Mouse (Mus musculus): ENCODE results near the gene Wars2. TPM values are rescaled to one million over a fixed set of nuclear protein-coding genes. Genes with fewer than 3 reads are reported as not detected.

Wars2 gene
- polyA plus RNA-seq, 1 experiment from 2014 or later = 7.9 TPM

DNA sequence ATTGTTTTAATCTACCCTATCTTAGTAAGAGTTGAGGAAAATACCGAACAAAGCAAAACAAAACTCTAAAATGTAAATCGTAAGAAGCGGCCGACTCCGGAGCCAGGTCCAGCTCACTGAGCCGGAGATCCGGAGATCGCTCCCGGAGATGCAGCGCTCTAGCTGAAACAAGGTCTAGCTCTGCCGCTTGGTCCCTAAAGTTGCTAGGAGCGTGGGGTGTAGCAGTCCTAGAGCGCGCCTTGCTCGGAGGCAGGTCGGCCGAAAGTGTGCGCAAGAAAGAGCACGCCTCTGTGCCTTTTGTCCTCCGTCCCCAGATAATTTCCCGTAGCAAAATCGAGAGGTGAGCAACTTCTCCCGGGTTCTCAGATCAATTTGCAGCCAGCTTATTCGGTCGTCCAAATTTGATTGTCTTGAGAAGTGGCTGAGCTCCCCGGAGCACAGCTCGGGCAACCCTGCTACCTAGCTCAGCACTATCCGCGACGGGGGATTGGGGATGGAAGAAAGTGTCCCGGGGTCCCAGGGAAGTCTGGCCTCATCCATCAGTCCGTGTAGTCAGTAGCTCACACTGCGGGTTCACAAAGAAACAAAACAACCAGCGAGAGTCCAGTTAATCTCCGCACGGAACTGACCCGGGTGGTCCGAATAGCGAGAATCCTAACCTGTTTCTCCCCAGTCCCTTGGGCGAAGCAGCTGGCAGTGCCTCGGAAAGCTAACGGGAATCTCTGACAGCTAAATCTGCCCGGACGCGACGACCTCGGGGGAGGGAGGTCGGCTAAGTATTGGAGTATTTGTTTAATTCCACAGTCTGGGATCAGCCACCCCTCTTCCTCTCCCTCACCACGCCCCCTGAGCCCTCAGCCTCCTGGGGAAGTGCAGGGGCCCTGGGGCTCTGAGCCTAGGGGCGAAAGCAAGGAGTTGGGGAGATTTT, 100.2 kb downstream of the Wars2 start:
- Histone ChIP-seq H3K9ac (no peak overlapping the region), H3K4me2 (peak overlapping the region; percentile 17; the same call in 1 of the 2 replicates), H3K9me3 (no peaks in the 10 kb centered on the region), H3K27me3 (replicated peaks) (peaks cover 92% of the 10 kb centered on the region), H3K4me1 (peaks cover 3% of the 10 kb centered on the region), H3K36me3 (no peaks in the 10 kb centered on the region), H3K4me3 (replicated peaks) (no peak overlapping the region), H3K27ac (no peak overlapping the region)
- no peak for ATAC-seq (ENCODE audit: insufficient read depth, low FRiP score, low read depth)
- WGBS = under 1% methylated on average over 49 of the region's 50 CpGs

GRCm38 (mm10) chr3:99242481-99242880, 101.6 kb downstream of the Wars2 start:
- WGBS = 6% methylated on average over 8 of the region's 8 CpGs
- peaks cover 94% of the 10 kb centered on the region for H3K27me3 ChIP-seq (replicated peaks)
- no peak overlapping the region for H3K4me3 ChIP-seq (replicated peaks)

DNA sequence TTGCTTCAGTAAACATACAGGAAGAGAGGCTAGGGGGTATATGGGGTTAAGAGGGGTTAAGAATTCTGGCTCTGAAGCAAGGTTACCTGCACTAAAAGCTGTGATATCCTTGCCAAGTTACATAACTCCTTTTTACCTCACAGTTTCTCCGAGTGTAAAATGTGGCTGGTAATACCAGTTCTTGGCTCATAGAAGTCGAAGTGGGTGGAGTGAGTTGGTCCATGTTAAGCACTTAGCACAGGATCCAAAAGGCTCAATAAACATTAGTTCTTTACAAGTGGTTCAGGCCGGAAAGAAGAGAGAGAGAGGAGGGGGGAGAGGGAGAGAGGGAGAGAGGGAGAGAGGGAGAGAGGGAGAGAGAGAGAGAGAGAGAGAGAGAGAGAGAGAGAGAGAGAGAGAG, 104.5 kb downstream of the Wars2 start:
- H3K9ac ChIP-seq = no peak overlapping the region
- ATAC-seq (ENCODE audit: insufficient read depth, low FRiP score, low read depth) = no peak
- no peak overlapping the region for H3K4me3 ChIP-seq (replicated peaks)
- WGBS = 15% methylated on average over 3 of the region's 3 CpGs
- H3K4me1 ChIP-seq = peaks cover 3% of the 10 kb centered on the region
- H3K36me3 ChIP-seq = no peaks in the 10 kb centered on the region
- no peak overlapping the region for H3K4me2 ChIP-seq
- H3K9me3 ChIP-seq = no peaks in the 10 kb centered on the region
- H3K27ac ChIP-seq = no peak overlapping the region
- peaks cover 96% of the 10 kb centered on the region for H3K27me3 ChIP-seq (replicated peaks)

More at GRCm38 (mm10) chr3:99242481-99242880, 101.6 kb downstream of the Wars2 start:
- Histone ChIP-seq H3K4me2 (no peak overlapping the region), H3K36me3 (no peaks in the 10 kb centered on the region), H3K4me1 (peaks cover 3% of the 10 kb centered on the region), H3K27ac (no peak overlapping the region), H3K9me3 (no peaks in the 10 kb centered on the region), H3K9ac (no peak overlapping the region)
- ATAC-seq (ENCODE audit: insufficient read depth, low FRiP score, low read depth) = no peak

DNA sequence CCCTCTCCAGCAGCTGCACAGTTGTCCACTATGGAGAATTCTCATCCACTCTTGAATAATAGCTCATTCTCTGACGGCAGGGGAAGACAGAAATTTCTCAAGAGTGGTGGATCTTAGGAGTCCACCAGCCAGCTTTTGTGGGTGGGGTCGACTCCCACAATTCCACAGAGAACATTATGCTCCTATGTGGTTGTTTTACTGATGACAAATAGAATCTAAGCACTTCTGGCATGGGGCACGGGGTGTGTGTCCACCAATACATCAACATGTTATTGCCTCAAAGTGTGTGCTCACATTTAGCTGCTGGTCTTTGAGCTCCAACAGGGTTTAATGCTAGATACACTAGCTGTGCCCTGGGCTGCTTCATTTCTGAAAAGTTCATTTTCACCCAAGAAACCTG, 105.8 kb downstream of the Wars2 start:
- H3K36me3 ChIP-seq = no peaks in the 10 kb centered on the region
- no peak for ATAC-seq (ENCODE audit: insufficient read depth, low FRiP score, low read depth)
- H3K27me3 ChIP-seq (replicated peaks) = peaks cover 96% of the 10 kb centered on the region
- H3K4me3 ChIP-seq (replicated peaks) = no peak overlapping the region
- WGBS = 37% methylated on average over 3 of the region's 3 CpGs
- no peak overlapping the region for H3K27ac ChIP-seq
- no peaks in the 10 kb centered on the region for H3K4me1 ChIP-seq
- H3K9me3 ChIP-seq = no peaks in the 10 kb centered on the region
- H3K9ac ChIP-seq = no peak overlapping the region
- no peak overlapping the region for H3K4me2 ChIP-seq

GRCm38 (mm10) chr3:99247586-99247985, 106.7 kb downstream of the Wars2 start:
- Histone ChIP-seq H3K36me3 (no peaks in the 10 kb centered on the region), H3K9ac (no peak overlapping the region), H3K9me3 (no peaks in the 10 kb centered on the region), H3K4me2 (no peak overlapping the region), H3K27ac (no peak overlapping the region), H3K27me3 (replicated peaks) (peaks cover 97% of the 10 kb centered on the region), H3K4me3 (replicated peaks) (no peak overlapping the region), H3K4me1 (no peaks in the 10 kb centered on the region)
- ATAC-seq (ENCODE audit: insufficient read depth, low FRiP score, low read depth) = no peak
- WGBS = 3% methylated on average over 4 of the region's 4 CpGs

- peaks cover 97% of the 10 kb centered on the region for H3K27me3 ChIP-seq (replicated peaks)
- H3K4me1 ChIP-seq = 0 out of 2 replicates have a peak, but pooled peaks cover 3% of the 10 kb centered on the region
- H3K9me3 ChIP-seq = no peaks in the 10 kb centered on the region
- H3K4me3 ChIP-seq (replicated peaks) = 0 out of 2 replicates have a peak overlapping the region, but pooled peaks have one; percentile 1
- no peak overlapping the region for H3K4me2 ChIP-seq
- no peak for ATAC-seq (ENCODE audit: insufficient read depth, low FRiP score, low read depth)
- H3K36me3 ChIP-seq = no peaks in the 10 kb centered on the region
- no peak overlapping the region for H3K9ac ChIP-seq
- WGBS = 3% methylated on average over 28 of the region's 28 CpGs
- no peak overlapping the region for H3K27ac ChIP-seq
These were observed 107.3 kb downstream of the Wars2 start for GRCm38 (mm10) chr3:99247996-99248801.

DNA sequence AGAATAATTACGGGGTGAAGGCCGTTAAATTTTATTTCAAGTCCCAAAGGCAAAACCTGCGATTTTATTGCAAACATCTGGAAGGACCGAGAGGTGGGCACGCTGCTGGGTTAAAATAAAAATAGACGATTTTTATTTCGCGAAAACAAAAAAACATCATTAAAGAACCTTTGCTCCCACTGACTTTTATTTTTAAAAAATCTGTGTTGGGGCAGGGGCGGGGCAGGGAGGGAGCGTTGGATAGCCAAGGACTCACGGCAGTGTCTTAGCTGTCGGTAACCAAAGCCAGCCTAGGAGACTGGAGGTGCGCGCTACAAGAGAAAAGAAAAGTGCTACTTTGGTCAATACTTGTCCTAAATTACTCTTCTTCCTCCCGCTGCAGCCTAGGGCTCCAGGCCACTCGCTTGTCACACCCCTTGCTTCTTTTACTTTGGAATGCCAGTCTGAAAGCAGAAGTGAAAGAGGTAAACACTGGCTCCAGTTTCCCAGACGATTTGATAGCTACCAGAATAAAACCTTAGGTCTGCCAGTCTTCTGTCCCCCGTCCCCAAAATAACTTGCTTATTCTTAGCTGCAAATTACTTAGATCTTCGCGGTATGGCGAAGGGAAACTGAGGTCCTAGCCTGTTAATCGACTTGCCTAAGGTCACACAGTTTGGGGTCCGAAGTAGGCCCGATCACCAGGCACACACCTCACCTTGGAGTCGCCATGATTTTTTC, 108.1 kb downstream of the Wars2 start:
- H3K27me3 ChIP-seq (replicated peaks) = peaks cover 97% of the 10 kb centered on the region
- H3K4me2 ChIP-seq = no peak overlapping the region
- H3K9ac ChIP-seq = no peak overlapping the region
- no peaks in the 10 kb centered on the region for H3K9me3 ChIP-seq
- WGBS = 2% methylated on average over 25 of the region's 25 CpGs
- no peaks in the 10 kb centered on the region for H3K36me3 ChIP-seq
- H3K4me1 ChIP-seq = peaks cover 10% of the 10 kb centered on the region
- ATAC-seq (ENCODE audit: insufficient read depth, low FRiP score, low read depth) = no peak
- H3K27ac ChIP-seq = no peak overlapping the region
- no peak overlapping the region for H3K4me3 ChIP-seq (replicated peaks)

DNA sequence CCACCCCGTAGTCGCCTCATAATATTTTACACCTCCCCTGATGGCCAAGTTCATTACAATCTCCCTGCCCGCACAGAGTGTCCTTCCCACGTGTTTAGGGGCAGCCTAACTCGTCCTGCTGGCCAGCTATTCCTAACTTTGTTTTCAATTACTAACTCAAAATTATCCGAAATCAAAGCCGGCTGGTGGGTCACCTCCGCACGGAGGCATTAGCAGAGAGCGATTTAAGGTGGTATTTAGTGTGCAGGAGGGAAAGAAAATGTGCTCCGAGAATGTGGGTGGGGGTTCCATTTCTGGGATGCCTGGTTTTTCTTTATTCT, 108.6 kb downstream of the Wars2 start:
- 2% methylated on average over 11 of the region's 11 CpGs for WGBS
- Histone ChIP-seq H3K9ac (no peak overlapping the region), H3K4me1 (peaks cover 13% of the 10 kb centered on the region), H3K4me2 (no peak overlapping the region), H3K36me3 (no peaks in the 10 kb centered on the region), H3K27ac (no peak overlapping the region), H3K4me3 (replicated peaks) (no peak overlapping the region), H3K9me3 (no peaks in the 10 kb centered on the region), H3K27me3 (replicated peaks) (peaks cover 98% of the 10 kb centered on the region)
- ATAC-seq (ENCODE audit: insufficient read depth, low FRiP score, low read depth) = no peak

- H3K9ac ChIP-seq = no peak overlapping the region
- WGBS = under 1% methylated on average over 6 of the region's 6 CpGs
- no peaks in the 10 kb centered on the region for H3K9me3 ChIP-seq
- no peak overlapping the region for H3K27ac ChIP-seq
- H3K4me3 ChIP-seq (replicated peaks) = no peak overlapping the region
- no peaks in the 10 kb centered on the region for H3K36me3 ChIP-seq
- H3K27me3 ChIP-seq (replicated peaks) = peaks cover 98% of the 10 kb centered on the region
- peaks cover 13% of the 10 kb centered on the region for H3K4me1 ChIP-seq
- ATAC-seq (ENCODE audit: insufficient read depth, low FRiP score, low read depth) = no peak
- H3K4me2 ChIP-seq = no peak overlapping the region
These were observed 109.0 kb downstream of the Wars2 start for GRCm38 (mm10) chr3:99249906-99250305.

DNA sequence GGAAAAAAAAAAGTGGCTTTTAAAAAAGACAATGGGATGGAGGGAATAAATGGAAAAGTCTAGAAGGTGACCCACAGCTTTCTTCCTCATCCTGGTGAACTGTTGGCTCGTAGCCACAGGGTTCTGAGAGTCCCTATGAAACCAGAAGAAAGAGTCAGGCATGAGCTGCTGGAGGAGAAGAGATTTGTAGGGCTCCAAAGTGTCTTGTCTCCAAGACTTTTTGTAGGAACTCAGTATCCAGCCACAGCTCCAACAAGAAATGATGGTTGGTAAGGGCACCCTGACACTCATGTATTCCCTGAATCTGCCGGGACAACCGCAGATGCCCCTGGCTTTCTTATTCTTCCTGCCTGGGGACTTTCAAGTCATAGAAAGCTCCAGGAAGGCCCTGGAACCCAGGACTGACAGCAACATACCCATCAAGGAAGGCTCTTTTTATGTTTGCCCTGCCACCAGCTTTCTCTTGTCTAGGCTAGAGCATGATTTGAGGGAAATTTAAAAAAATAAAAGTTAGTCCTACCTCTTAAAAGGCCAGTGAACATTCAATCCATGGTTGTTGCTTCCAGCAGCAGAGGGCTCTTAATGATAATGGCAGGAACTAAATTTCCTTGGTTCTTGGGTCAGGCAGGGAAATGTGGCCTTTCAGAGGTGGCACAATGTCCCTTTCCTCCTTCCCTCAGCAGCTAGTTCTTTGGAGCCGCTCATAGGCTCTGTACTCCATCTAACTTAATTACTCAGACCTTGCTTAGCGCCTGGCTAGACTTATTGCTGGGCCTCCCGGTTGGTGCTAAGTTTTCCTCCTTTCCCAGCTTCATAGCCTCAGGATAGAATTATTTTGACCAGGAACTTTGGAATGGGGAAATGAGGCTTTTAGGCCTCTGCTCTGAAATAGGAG, 110.7 kb downstream of the Wars2 start:
- no peak overlapping the region for H3K4me3 ChIP-seq (replicated peaks)
- no peak for ATAC-seq (ENCODE audit: insufficient read depth, low FRiP score, low read depth)
- no peaks in the 10 kb centered on the region for H3K9me3 ChIP-seq
- no peaks in the 10 kb centered on the region for H3K36me3 ChIP-seq
- no peak overlapping the region for H3K27ac ChIP-seq
- peaks cover 97% of the 10 kb centered on the region for H3K27me3 ChIP-seq (replicated peaks)
- peaks cover 13% of the 10 kb centered on the region for H3K4me1 ChIP-seq
- H3K4me2 ChIP-seq = no peak overlapping the region
- 10% methylated on average over 6 of the region's 6 CpGs for WGBS
- no peak overlapping the region for H3K9ac ChIP-seq
